Mouse (Mus musculus) inflammation-experienced regulatory T-cells, adult 16 weeks (primary cell): ENCODE measurements around the gene Npl. TPM values are rescaled to one million over a fixed set of nuclear protein-coding genes. Genes with fewer than 3 reads are reported as not detected.

Source experiments
- polyA plus RNA-seq: library from polyadenylated mRNA; unstranded; fragments of 100-300 nt; shearing (Covaris generic); gene quantifications from one replicate; pipeline ENCODE4 v1.2.1, GENCODE M21; 2017

Npl gene
- 0.24 TPM for polyA plus RNA-seq

GRCm38 (mm10) chr1:153549536-153550199 is at the start of gene Npl:
TSS of gene Npl (minus strand) at chr1:153550045.

GRCm38 (mm10) chr1:153487500-153487879 is 62.4 kb downstream of the Npl start, which contains the start of gene Dhx9:
TSS of gene Dhx9 (minus strand) at chr1:153487660.

Other genes starting within 250 kb of the Npl start
- 5.3 TPM for gene Lamc1, start 217.3 kb downstream of the Npl start, polyA plus RNA-seq
- gene Shcbp1l, start 124.9 kb downstream of the Npl start, polyA plus RNA-seq: 0.23 TPM
- gene Dhx9, start 62.4 kb downstream of the Npl start, polyA plus RNA-seq: 61.0 TPM
- 0.44 TPM for gene Rgs8, start 103.0 kb upstream of the Npl start, polyA plus RNA-seq
- 56.9 TPM for gene Rgs16, start 190.3 kb upstream of the Npl start, polyA plus RNA-seq
- gene Rnasel, start 199.4 kb upstream of the Npl start, polyA plus RNA-seq: 41.2 TPM